Mouse (Mus musculus): ENCODE data around the gene Man2a1. TPM values are rescaled to one million over a fixed set of nuclear protein-coding genes. Genes with fewer than 3 reads are reported as not detected.

Man2a1 gene
- polyA plus RNA-seq, 1 experiment from 2014 or later = 4.8 TPM

- no peak for DNase-seq (ENCODE audit: low spot score)
- H3K36me3 ChIP-seq (ENCODE audit: control insufficient read depth, insufficient read depth, low read length) = no peaks in the 10 kb centered on the region
- WGBS = 80% methylated on average over 7 of the region's 7 CpGs
- no peak overlapping the region for H3K4me3 ChIP-seq (ENCODE audit: low read depth, low read length)
- H3K27ac ChIP-seq (replicated peaks; ENCODE audit: low read depth, low read length) = no peak overlapping the region
- H3K27me3 ChIP-seq (ENCODE audit: control insufficient read depth, insufficient read depth, low read length) = no peaks in the 10 kb centered on the region
- H3K4me2 ChIP-seq (ENCODE audit: low read depth, severe bottlenecking) = no peak overlapping the region
- no peak overlapping the region for H3K9ac ChIP-seq (ENCODE audit: low read length)
- H3K4me1 ChIP-seq (ENCODE audit: control insufficient read depth, insufficient read depth, low read length) = peaks cover 12% of the 10 kb centered on the region; the same call in 1 of the 2 replicates
- H3K9me3 ChIP-seq (ENCODE audit: control insufficient read depth, low read length) = no peaks in the 10 kb centered on the region
- ATAC-seq (ENCODE audit: insufficient number of reproducible peaks, low FRiP score, low TSS enrichment, low read depth) = no peak
These were observed 202.4 kb downstream of the Man2a1 start for GRCm38 (mm10) chr17:64802956-64803275.

Other genes starting within 250 kb of the Man2a1 start
- gene 4930583I09Rik, start 235.3 kb downstream of the Man2a1 start, polyA plus RNA-seq (2014; fragmentation: Nextera tagmentation; extraction: Ambion mirVana) = not detected in 2 replicates

Measured in limb, embryonic 11.5 days (tissue).